Mouse (Mus musculus) adrenal gland, adult 8-10 months (tissue): ENCODE results near the gene Olfr262. TPM values are rescaled to one million over a fixed set of nuclear protein-coding genes. Genes with fewer than 3 reads are reported as not detected.
"Not testable (repeated sequence)": the region's sequence is repeated elsewhere in the genome, so short reads cannot be mapped to it uniquely, and the experiment has no call there.

Experiments used
- DNase-seq: peaks from one replicate; pipeline ENCODE4 v3.0.0; 2022
- total RNA-seq, 4 experiments: library from RNA; stranded (reverse); gene quantifications; 2 replicates each; pipeline ENCODE4 v1.2.4; 2022

Gene Olfr262
- total RNA-seq, result not detected

DNA sequence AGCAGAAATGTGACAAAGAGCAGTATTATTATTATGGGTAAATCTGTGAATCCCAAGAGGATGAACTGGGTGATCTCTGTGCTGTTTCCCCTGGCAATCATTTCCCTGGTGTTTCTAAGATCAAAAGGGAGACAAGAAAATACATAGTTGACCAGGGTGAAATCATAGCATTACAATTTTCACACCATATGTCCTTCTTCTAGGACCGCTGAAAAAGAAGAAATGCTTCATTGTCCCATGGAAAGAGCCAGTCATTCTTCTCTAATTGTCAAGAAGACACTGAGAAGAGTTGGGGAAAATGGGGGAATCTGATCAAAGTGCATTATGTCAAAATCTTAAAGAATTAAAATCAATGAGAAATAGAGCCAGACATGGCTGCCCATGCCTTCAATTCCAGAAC is at the start of gene Olfr262:
TSS of gene Olfr262 (minus strand) at position 101 of the 400 bp plus-strand sequence.
- DNase-seq, result no peak

DNA sequence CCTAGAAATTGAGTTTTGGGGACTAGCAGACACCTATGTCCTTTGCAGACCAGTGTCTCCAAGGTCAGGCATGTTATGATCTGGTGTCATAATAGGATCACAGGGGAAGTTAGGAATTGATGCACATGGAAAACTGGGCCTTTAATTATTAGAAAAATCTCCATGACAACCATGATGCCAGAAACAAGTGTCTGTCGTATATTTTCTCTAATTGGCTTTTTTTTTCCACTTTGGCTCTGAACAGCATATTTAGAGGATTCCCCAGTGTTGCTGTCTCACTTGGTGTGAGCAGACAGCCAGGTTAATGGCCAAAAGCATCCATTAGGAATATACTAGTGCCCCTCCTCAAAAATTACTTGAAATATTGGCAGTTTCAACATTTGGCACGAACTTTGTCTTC is 38.1 kb upstream of the Olfr262 start, which contains the start of gene Olfr1434:
TSS of gene Olfr1434 (plus strand) at position 301 of the 400 bp plus-strand sequence.
- no peak for DNase-seq

DNA sequence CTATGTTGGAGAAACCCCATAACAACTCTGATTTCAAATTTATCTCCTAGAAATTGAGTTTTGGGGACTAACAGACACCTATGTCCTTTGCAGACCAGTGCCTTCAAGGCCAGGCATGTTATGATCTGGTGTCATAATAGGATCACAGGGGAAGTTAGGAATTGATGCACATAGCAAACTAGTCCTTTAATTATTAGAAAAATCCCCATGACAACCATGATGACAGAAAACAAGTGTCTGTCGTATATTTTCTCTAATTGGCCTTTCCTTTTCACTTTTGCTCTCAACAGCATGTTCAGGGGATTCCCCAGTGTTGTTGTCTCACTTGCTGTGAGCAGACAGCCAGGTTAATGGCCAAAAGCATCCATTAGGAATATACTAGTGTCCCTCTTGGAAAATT is 19.3 kb upstream of the Olfr262 start, which contains the start of gene Olfr235:
TSS of gene Olfr235 (plus strand) at position 301 of the 400 bp plus-strand sequence.
- DNase-seq, result no peak

DNA sequence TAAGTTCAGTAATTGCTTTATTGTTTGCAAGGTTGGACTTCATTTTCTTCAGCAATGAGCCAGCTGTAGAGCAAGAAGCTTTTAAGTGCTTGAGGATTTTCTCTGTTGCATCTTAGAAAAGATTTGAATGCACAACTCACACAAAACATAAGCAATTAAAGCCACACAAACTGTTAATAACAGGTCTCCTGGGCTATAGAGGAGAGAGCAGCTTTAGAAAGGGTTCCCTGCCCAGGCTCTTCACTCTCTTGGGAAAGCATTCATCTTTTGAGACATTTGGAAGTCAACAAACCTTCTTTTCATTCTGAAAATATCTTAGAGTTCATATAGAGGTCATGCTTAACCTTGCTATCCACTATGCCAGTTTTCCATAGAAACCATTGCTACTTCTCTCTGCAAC is 9.0 kb downstream of the Olfr262 start, which contains the start of gene Olfr1432:
TSS of gene Olfr1432 (minus strand) at position 101 of the 400 bp plus-strand sequence.
- DNase-seq, result not testable (repeated sequence)

DNA sequence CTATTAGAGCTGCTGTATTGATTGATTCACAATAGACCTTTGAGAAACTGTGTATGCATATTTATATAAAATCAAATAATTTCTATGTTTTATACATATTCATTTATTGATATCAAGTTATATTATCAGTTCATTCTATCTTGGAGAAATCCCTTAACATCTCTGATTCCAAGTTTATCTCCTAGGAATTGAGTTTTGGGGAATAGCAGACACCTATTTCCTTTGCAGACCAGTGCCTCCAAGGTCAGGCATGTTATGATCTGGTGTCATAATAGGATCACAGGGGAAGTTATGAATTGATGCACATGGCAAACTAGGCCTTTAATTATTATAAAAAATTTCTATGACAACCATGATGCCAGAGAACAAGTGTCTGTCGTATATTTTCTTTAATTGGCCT is 41.1 kb downstream of the Olfr262 start, which contains the start of gene Olfr1431:
TSS of gene Olfr1431 (plus strand) at position 301 of the 400 bp plus-strand sequence.
- DNase-seq, result no peak

DNA sequence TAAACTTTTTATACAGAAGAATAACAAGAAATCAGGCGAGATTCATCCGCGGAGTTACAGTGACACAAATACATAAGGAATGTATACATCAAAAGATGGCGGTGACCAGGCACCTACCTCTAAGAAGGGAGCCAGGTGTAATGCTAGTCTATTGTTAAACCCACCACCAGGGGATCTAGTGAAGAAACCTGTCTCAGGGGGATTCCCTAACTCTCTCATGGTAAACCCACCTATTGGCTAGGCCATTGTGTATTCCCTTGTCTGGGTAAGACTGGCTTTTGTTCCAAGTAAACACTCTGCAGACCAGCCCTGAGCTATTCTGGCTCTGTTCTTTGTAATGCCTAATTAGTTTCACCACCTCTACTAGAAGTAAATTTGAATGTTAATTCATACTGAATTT is 42.4 kb downstream of the Olfr262 start:
- not testable (repeated sequence) for DNase-seq

Other genes with a start within 250 kb of the Olfr262 start
- not detected for gene Olfr1423, start 200.3 kb downstream of the Olfr262 start, total RNA-seq
- not detected for gene Olfr1424, start 179.0 kb downstream of the Olfr262 start, total RNA-seq
- not detected for gene Olfr1425, start 163.9 kb downstream of the Olfr262 start, total RNA-seq
- not detected for gene Olfr1426, start 149.6 kb downstream of the Olfr262 start, total RNA-seq
- gene Olfr1427, start 138.3 kb downstream of the Olfr262 start, total RNA-seq, result not detected
- gene Olfr1428, start 125.8 kb downstream of the Olfr262 start, total RNA-seq, result not detected
- gene Olfr76, start 118.5 kb downstream of the Olfr262 start, total RNA-seq, result not detected
- gene Olfr1555-ps1, start 71.5 kb downstream of the Olfr262 start, total RNA-seq, result not detected
- gene Olfr1431, start 41.0 kb downstream of the Olfr262 start, total RNA-seq, result not detected
- gene Olfr1432, start 9.1 kb downstream of the Olfr262 start, total RNA-seq, result not detected
- not detected for gene Olfr235, start 19.4 kb upstream of the Olfr262 start, total RNA-seq
- not detected for gene Olfr1434, start 38.2 kb upstream of the Olfr262 start, total RNA-seq
- gene Olfr1436, start 57.5 kb upstream of the Olfr262 start, total RNA-seq, result not detected
- not detected for gene Olfr1437, start 83.4 kb upstream of the Olfr262 start, total RNA-seq
- not detected for gene Olfr1438-ps1, start 94.3 kb upstream of the Olfr262 start, total RNA-seq
- not detected for gene Olfr1440, start 145.6 kb upstream of the Olfr262 start, total RNA-seq
- gene Olfr1441, start 175.8 kb upstream of the Olfr262 start, total RNA-seq, result not detected
- not detected for gene Pfpl, start 186.2 kb upstream of the Olfr262 start, total RNA-seq
- gene Mpeg1, start 219.1 kb upstream of the Olfr262 start, total RNA-seq, result 10 to 100 TPM; 29.9 to 72.1 (median 53.2) TPM